Mouse (Mus musculus): ENCODE data around the gene Gm44511. TPM values are rescaled to one million over a fixed set of nuclear protein-coding genes. Genes with fewer than 3 reads are reported as not detected.
"Not testable (repeated sequence)": the region's sequence is repeated elsewhere in the genome, so short reads cannot be mapped to it uniquely, and the experiment has no call there.

Gene Gm44511
- total RNA-seq, 1 experiment, result not detected

GRCm38 (mm10) chr6:128826781-128827180 is 666 bp upstream of the Gm44511 start:
- H3K9me3 ChIP-seq (ENCODE audit: control insufficient read depth, insufficient read depth, low read depth, low read length), result peaks cover 5% of the 10 kb centered on the region; the same call in 1 of the 2 replicates
- in situ Hi-C loops (cut with MboI; ENCODE audit: low sequenced_read_pairs in 2 of 2, unreplicated experiment in 2 of 2), result no loop called here

GRCm38 (mm10) chr6:128818083-128818802 is 7.9 kb downstream of the Gm44511 start:
- peaks cover 1% of the 10 kb centered on the region; the same call in 1 of the 2 replicates for H3K9me3 ChIP-seq (ENCODE audit: control insufficient read depth, insufficient read depth, low read depth, low read length)
- H3K27ac ChIP-seq (ENCODE audit: insufficient read depth, low read depth, low read length, poor library complexity, severe bottlenecking), result no peak overlapping the region
- no peaks in the 10 kb centered on the region for H3K36me3 ChIP-seq (ENCODE audit: control insufficient read depth, insufficient read depth, low read length, poor library complexity, severe bottlenecking)
- no peak overlapping the region for H3K4me3 ChIP-seq (ENCODE audit: insufficient read depth in 1 of 2, low read depth in 1 of 2, low read length in 2 of 2, poor library complexity in 1 of 2, severe bottlenecking in 1 of 2)
- peaks cover 0 to 3% of the 10 kb centered on the region in 2 experiments; a peak in 2 of 4 replicates for H3K4me1 ChIP-seq (ENCODE audit: control insufficient read depth in 2 of 2, insufficient read depth in 2 of 2, low read length in 2 of 2, poor library complexity in 1 of 2)
- no peak for DNase-seq (ENCODE audit: low read depth, low spot score)
- in situ Hi-C loops (cut with MboI; ENCODE audit: low sequenced_read_pairs in 2 of 2, unreplicated experiment in 2 of 2), result loop anchor here in 1 of 2 experiments (5.0 kb wide), 1 partner anchor 36 kb away; no protein-coding TSS in a partner anchor
- no peak overlapping the region for H3K9ac ChIP-seq (ENCODE audit: insufficient read depth, low read depth, low read length, poor library complexity, severe bottlenecking)
- no peak for TF ChIP-seq ZNF384 (IDR thresholded peaks at IDR 0.05; ENCODE audit: low read depth, low read length)
- TF ChIP-seq ZC3H11A (IDR thresholded peaks at IDR 0.05; ENCODE audit: borderline replicate concordance, low read depth, low read length), result no peak
- TF ChIP-seq CHD2 (IDR thresholded peaks at IDR 0.05; ENCODE audit: low read depth, low read length), result no peak
- no peak for TF ChIP-seq HCFC1 (IDR thresholded peaks at IDR 0.05; ENCODE audit: borderline replicate concordance, insufficient read depth, low read length)
- TF ChIP-seq MAFK (IDR thresholded peaks at IDR 0.05; ENCODE audit: insufficient read depth, low read depth, low read length), result no peak

More at GRCm38 (mm10) chr6:128826781-128827180, 666 bp upstream of the Gm44511 start:
- H3K4me1 ChIP-seq (ENCODE audit: control insufficient read depth in 2 of 2, insufficient read depth in 2 of 2, low read length in 2 of 2, poor library complexity in 1 of 2), result no peaks in the 10 kb centered on the region
- DNase-seq (ENCODE audit: low read depth, low spot score), result no peak
- no peaks in the 10 kb centered on the region for H3K36me3 ChIP-seq (ENCODE audit: control insufficient read depth, insufficient read depth, low read length, poor library complexity, severe bottlenecking)
- H3K9ac ChIP-seq (ENCODE audit: insufficient read depth, low read depth, low read length, poor library complexity, severe bottlenecking), result no peak overlapping the region
- H3K4me3 ChIP-seq (ENCODE audit: insufficient read depth in 1 of 2, low read depth in 1 of 2, low read length in 2 of 2, poor library complexity in 1 of 2, severe bottlenecking in 1 of 2), result no peak overlapping the region
- no peak overlapping the region for H3K27ac ChIP-seq (ENCODE audit: insufficient read depth, low read depth, low read length, poor library complexity, severe bottlenecking)
- TF ChIP-seq ZNF384 (IDR thresholded peaks at IDR 0.05; ENCODE audit: low read depth, low read length) (no peak), MAFK (IDR thresholded peaks at IDR 0.05; ENCODE audit: insufficient read depth, low read depth, low read length) (no peak), ZC3H11A (IDR thresholded peaks at IDR 0.05; ENCODE audit: borderline replicate concordance, low read depth, low read length) (no peak), CHD2 (IDR thresholded peaks at IDR 0.05; ENCODE audit: low read depth, low read length) (no peak), HCFC1 (IDR thresholded peaks at IDR 0.05; ENCODE audit: borderline replicate concordance, insufficient read depth, low read length) (no peak)

GRCm38 (mm10) chr6:128808532-128808931 is 17.6 kb downstream of the Gm44511 start:
- TF ChIP-seq MAFK (IDR thresholded peaks at IDR 0.05; ENCODE audit: insufficient read depth, low read depth, low read length) (no peak), ZC3H11A (IDR thresholded peaks at IDR 0.05; ENCODE audit: borderline replicate concordance, low read depth, low read length) (no peak)
- no peak for DNase-seq (ENCODE audit: low read depth, low spot score)
- in situ Hi-C loops (cut with MboI; ENCODE audit: low sequenced_read_pairs in 2 of 2, unreplicated experiment in 2 of 2), result no loop called here
- Histone ChIP-seq H3K4me1 (ENCODE audit: control insufficient read depth in 2 of 2, insufficient read depth in 2 of 2, low read length in 2 of 2, poor library complexity in 1 of 2) (no peaks in the 10 kb centered on the region), H3K4me3 (ENCODE audit: insufficient read depth in 1 of 2, low read depth in 1 of 2, low read length in 2 of 2, poor library complexity in 1 of 2, severe bottlenecking in 1 of 2) (no peak overlapping the region), H3K9ac (ENCODE audit: insufficient read depth, low read depth, low read length, poor library complexity, severe bottlenecking) (no peak overlapping the region), H3K9me3 (ENCODE audit: control insufficient read depth, insufficient read depth, low read depth, low read length) (peaks cover 3% of the 10 kb centered on the region; the same call in 1 of the 2 replicates), H3K27ac (ENCODE audit: insufficient read depth, low read depth, low read length, poor library complexity, severe bottlenecking) (no peak overlapping the region), H3K36me3 (ENCODE audit: control insufficient read depth, insufficient read depth, low read length, poor library complexity, severe bottlenecking) (no peaks in the 10 kb centered on the region)

GRCm38 (mm10) chr6:128807021-128807420 is 19.1 kb downstream of the Gm44511 start:
- no peak for DNase-seq (ENCODE audit: low read depth, low spot score)
- in situ Hi-C loops (cut with MboI; ENCODE audit: low sequenced_read_pairs in 2 of 2, unreplicated experiment in 2 of 2), result no loop called here
- H3K36me3 ChIP-seq (ENCODE audit: control insufficient read depth, insufficient read depth, low read length, poor library complexity, severe bottlenecking), result no peaks in the 10 kb centered on the region
- no peak for TF ChIP-seq ZC3H11A (IDR thresholded peaks at IDR 0.05; ENCODE audit: borderline replicate concordance, low read depth, low read length)
- no peak for TF ChIP-seq CHD2 (IDR thresholded peaks at IDR 0.05; ENCODE audit: low read depth, low read length)
- TF ChIP-seq HCFC1 (IDR thresholded peaks at IDR 0.05; ENCODE audit: borderline replicate concordance, insufficient read depth, low read length), result no peak
- TF ChIP-seq ZNF384 (IDR thresholded peaks at IDR 0.05; ENCODE audit: low read depth, low read length), result no peak
- TF ChIP-seq MAFK (IDR thresholded peaks at IDR 0.05; ENCODE audit: insufficient read depth, low read depth, low read length), result no peak
- H3K9me3 ChIP-seq (ENCODE audit: control insufficient read depth, insufficient read depth, low read depth, low read length), result peaks cover 3% of the 10 kb centered on the region; the same call in 1 of the 2 replicates
- H3K9ac ChIP-seq (ENCODE audit: insufficient read depth, low read depth, low read length, poor library complexity, severe bottlenecking), result no peak overlapping the region
- H3K4me1 ChIP-seq (ENCODE audit: control insufficient read depth in 2 of 2, insufficient read depth in 2 of 2, low read length in 2 of 2, poor library complexity in 1 of 2), result no peaks in the 10 kb centered on the region
- H3K27ac ChIP-seq (ENCODE audit: insufficient read depth, low read depth, low read length, poor library complexity, severe bottlenecking), result no peak overlapping the region
- H3K4me3 ChIP-seq (ENCODE audit: insufficient read depth in 1 of 2, low read depth in 1 of 2, low read length in 2 of 2, poor library complexity in 1 of 2, severe bottlenecking in 1 of 2), result no peak overlapping the region

GRCm38 (mm10) chr6:128804823-128805640 is 21.1 kb downstream of the Gm44511 start:
- H3K4me3 ChIP-seq (ENCODE audit: insufficient read depth in 1 of 2, low read depth in 1 of 2, low read length in 2 of 2, poor library complexity in 1 of 2, severe bottlenecking in 1 of 2); H3K9ac ChIP-seq (ENCODE audit: insufficient read depth, low read depth, low read length, poor library complexity, severe bottlenecking); H3K27ac ChIP-seq (ENCODE audit: insufficient read depth, low read depth, low read length, poor library complexity, severe bottlenecking); H3K4me1 ChIP-seq (ENCODE audit: control insufficient read depth in 2 of 2, insufficient read depth in 2 of 2, low read length in 2 of 2, poor library complexity in 1 of 2); H3K9me3 ChIP-seq (ENCODE audit: control insufficient read depth, insufficient read depth, low read depth, low read length); H3K36me3 ChIP-seq (ENCODE audit: control insufficient read depth, insufficient read depth, low read length, poor library complexity, severe bottlenecking): not testable (repeated sequence)
- in situ Hi-C loops (cut with MboI; ENCODE audit: low sequenced_read_pairs in 2 of 2, unreplicated experiment in 2 of 2), result loop anchor here in 1 of 2 experiments (5.0 kb wide), 1 partner anchor 32 kb away; no protein-coding TSS in a partner anchor
- DNase-seq (ENCODE audit: low read depth, low spot score), result peak; percentile 35
